Mouse (Mus musculus): Measurements from ENCODE around the gene Raver2.
"Not testable (repeated sequence)": the region's sequence is repeated elsewhere in the genome, so short reads cannot be mapped to it uniquely, and the experiment has no call there.

The Raver2 gene

DNA sequence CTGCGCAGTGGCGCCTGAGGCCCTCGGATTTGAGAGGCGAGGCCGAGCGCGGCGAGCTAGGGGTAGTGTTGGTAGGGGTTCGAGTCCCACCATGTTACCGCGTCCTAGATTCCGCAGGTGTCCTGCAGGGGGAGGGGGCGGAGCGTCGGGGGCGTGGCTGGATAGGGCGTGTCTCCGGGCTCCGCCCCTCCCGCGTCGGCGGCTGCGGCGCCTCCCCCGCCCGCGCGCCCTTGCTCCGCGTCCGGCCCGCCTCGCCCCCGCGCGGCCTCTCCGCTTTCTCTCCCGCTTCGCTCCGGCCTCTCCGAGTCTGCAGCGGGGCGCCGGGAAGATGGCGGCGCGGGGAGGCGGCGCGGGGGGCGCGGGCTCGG lies at the start of gene Raver2:
Gene Raver2 (plus strand): TSS at position 198 of the 368 bp plus-strand sequence.
- DNase-seq (ENCODE audit: extremely low read depth, low read depth): no peak

DNA sequence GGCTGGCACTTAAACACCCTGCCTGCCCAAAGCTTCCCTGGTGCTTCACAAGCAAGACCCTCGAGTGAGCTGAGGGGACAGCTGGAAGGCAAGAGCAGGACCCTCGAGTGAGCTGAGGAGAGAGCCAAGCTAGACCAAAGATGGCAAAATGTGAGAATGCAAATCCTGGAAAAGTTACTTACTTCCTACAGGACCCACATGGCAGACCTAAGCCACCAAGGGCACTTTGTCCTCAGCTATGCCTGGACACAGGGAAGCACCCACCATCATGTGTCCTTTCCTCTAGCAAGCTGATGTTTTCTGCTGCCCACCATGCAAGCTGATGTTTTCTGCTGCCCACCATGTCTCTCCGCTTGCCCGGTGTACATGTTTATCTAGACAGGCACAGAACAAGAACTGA lies 48.2 kb upstream of the Raver2 start, which contains the start of gene Gm10577:
Gene Gm10577 (minus strand): TSS at position 101 of the 400 bp plus-strand sequence.
- no peak for DNase-seq (ENCODE audit: extremely low read depth, low read depth)

DNA sequence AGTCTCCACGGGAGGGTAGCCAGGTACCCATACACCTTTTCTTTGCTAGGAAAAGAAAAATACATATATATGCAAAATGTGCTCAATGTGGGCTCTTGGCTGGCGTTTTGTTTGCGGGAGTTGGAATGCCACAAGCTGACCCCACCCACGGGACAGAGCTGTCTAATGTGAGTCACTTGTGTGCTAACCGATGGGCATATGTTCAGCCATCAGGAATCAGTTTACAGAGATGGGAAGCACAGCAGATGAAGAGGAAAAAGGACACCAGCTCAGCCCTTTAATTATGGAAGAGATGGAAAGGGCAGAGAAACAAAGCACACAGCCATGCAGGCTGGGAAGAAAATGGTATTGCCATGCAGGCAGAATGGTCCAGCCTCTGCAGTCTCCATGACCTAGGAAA lies 42.2 kb upstream of the Raver2 start:
- DNase-seq (ENCODE audit: extremely low read depth, low read depth): no peak

DNA sequence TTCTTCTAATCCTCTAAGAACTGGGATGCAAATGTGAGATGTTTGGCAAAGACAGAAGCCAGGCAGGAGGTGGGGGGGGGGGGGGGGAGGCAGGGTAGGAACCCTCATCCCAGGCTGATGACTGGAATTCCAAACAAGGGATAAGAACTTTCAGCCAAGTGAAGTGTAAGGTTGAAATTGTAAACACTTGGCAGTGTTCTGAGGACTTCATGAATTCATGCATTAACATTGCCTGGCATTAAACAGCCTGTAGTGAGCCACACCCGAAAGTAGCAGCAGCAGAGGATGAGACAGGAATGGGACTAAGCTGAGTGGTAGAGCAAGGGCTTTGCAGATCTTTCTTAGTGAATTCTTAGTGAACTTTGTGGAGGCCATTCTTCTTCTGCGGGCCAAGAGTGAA lies 41.8 kb upstream of the Raver2 start:
- DNase-seq (ENCODE audit: extremely low read depth, low read depth): no peak

DNA sequence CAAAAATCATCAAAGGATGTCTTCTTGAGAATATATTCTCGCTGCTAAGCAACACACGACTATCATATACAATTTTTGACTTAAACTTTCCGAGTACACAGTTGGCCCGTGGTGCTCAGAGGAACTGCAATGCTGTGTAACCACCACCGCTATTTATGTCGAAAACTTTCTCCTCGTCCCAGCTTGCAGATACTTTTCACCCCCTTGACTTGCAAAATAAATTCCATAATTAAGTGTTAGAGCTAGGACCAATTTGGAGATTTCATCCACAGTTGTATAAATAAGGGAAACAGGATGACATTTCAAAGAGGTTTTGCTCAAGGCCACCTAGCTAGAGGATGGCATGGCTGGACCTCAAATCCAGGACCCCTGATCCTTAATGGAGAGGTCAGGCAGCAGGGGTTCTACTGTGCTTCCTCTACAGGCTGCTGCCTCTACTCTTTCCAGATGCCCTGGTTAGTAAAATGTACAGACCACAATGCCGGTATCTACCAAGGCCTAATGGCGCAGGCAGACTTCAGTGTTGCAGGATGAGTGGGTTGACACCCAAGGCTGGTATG lies 40.9 kb upstream of the Raver2 start:
- no peak for DNase-seq (ENCODE audit: extremely low read depth, low read depth)

DNA sequence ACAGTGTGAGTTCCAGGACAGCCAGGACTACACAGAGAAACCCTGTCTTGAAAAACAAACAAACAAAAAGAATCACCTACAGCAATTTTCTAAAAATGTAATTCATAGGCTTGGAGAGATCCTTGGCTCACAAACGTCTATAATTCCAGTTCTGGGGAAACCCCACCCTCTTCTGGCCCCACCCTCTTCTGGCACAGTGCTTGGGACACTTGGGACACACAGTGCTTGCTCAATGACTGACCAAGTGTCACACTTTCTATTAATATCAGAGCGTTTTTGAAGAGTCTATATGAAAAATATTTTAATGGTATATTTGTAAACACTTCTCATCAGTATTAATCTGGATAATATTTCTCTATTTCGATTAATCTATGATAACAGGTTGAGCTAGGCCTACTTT lies 35.7 kb upstream of the Raver2 start:
- no peak for DNase-seq (ENCODE audit: extremely low read depth, low read depth)

DNA sequence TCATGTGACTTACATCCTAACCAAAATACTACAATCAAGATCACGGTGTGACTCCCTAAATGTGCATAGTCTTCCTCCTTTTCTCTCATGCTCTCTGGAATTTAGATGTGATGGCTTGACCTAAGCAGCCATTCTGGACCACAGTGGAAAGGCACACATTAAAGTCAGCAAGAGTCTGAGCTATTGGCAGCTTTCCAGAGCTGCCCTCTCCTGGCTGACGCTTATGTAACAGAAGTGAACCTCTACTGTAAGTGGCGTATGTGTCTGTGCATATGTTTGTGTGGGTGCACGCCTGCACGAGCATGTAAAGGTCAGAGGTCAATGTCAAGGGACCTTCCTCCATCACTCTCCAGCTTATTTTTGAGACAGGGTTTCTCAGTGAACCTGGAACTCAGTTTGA lies 33.7 kb upstream of the Raver2 start:
- no peak for DNase-seq (ENCODE audit: extremely low read depth, low read depth)

DNA sequence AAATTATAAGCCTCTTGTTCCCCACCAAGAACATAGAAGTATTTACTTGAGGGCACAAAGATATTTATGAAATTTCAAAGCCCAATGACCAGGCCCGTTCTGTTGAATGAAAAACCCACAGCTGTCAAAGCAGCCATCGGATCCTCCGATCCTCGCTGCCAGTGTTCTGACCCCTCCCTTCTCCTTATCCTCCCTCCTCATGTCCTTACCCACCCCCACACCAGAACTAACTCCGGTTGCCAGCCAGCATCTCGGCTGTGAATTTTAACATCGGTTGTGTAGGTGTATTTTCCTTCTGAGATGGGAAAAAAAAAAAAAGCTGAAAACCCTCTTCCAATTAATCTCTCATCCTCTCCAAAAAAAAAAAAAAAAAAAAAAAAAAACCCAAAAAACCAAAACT lies 31.6 kb upstream of the Raver2 start:
- DNase-seq (ENCODE audit: extremely low read depth, low read depth): no peak

DNA sequence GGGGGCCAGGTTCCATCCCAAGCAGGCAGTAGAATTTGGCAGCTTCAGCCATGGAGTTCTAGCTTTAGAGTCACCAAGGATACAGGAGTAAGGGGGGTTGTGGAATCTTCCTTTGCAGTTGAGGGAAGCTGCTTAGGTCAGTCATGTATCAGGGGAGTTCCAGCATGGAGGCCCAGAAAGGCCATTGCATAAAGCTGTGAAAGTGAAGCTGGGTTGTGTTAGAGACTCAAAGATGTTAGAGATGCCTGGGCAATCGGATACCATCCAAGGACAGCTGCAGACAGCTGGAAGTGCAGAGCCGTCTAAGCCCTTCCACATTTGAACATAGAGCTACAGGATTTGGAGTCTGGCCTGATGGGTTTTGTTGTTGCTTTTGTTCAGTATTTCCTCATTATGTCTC lies 25.1 kb upstream of the Raver2 start:
- DNase-seq (ENCODE audit: extremely low read depth, low read depth): no peak

DNA sequence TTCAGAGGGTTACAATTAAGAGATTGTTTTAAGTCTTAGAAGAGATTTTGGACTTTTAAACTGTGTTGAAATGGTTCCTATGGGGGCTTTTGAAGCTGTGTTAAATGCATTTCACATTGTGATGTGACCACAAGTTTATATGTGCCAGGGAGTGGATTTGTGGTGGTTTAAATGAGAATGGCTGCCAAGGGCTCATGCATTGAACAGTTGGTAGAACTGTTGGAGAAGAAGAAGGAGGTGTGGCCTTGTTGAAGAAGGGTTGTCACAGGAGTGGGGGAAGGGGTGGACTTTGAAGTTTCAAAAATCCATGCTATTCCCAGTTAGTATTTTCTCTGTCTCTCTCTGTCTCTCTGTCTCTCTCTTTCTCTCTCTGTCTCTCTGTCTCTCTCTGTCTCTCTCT lies 24.6 kb upstream of the Raver2 start:
- no peak for DNase-seq (ENCODE audit: extremely low read depth, low read depth)

DNA sequence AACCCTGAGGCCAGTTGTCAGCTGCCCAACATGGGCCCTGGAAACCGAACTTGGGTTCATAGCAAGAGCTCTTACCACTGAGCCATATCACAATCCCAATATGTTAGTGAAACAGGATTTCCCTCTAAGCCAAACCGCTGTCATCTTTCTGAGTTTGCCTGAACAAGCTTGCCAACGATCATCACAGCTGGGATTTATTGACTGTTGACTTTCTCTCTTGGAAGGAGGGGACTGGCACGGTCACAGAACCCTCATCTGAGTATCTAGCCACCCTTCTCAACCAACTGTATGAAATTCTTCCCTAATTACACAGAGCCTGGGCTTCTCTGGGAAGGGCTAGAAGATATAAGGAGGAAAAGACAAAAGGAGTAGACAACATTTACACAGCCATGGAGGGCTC lies 22.2 kb upstream of the Raver2 start:
- no peak for DNase-seq (ENCODE audit: extremely low read depth, low read depth)

DNA sequence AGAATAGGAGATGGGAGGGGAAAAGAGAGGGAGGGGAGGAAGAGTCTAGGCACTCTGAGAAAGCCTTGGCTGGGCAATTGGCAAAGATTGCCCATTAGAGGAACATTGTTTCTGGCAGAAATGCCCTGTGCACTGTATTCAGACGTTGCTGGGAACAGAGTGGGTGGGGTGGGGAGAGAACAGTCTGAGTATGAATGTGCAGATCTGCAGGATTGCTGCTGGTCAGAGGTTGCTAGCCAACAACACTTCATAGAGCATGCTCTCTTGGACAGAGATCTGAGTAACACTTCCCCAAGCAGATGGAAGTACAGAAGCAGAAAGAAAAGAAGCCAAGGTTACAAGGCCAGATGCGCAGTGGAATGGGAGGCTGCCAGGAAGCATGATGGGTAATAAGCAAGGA lies 6.6 kb upstream of the Raver2 start:
- DNase-seq (ENCODE audit: extremely low read depth, low read depth): no peak

DNA sequence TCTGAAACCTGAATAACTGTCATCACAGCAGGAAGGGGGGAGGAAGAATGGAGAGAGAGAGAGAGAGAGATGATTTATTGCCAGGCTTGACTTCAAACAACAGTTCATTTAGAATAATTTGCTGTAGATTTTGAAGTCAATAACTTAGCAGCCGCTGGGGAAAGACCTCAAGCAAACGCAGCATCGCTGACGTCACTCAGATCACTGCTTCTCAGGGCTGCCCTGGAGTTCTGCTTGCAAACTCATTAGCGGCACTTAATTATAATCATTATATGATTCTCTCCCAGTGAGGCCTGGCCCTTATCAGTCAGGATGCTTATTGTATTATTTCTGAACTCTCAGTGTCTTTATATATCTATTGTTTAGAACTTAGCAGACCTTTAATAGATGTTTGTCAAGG lies 2.4 kb upstream of the Raver2 start:
- no peak for DNase-seq (ENCODE audit: extremely low read depth, low read depth)

DNA sequence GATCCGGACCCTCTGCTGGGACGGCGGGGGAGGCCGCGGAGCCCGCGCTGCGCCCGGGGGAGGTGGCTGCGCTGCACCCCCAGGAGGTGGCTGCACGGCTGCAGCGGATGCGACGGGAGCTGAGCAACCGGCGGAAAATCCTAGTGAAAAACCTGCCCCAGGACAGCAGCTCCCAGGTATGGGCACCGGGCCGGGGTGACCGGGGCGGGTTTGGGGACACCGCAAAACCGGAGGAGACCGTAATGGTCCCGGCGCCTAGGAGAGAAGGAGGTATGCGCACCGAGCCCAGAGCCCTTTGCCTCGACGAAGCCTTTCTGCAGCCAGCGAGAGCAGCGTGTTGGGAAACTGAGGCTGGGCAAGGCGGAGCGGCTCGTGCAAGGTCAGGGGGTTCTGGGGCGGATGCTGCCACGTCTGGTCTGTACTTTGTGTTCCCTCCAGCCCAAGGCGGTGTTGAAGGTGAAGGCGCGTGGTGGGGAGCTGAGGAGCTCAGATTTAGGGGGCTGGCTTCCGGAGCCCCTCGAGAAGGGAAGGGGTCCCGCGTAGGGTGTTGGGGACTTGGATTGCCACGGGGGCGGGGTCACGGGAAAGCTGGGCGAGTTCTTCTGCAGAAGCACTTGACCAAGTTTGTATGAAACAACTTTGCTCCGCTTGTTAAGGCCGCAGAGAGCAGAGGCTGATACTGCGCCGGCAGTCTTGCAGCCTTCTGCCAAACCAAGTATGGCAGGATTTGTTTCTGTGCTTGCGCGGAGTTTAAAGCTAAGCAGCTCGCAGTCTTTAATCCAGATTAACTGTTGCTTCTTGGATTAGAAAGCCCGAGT lies 580 bp downstream of the Raver2 start:
- DNase-seq (ENCODE audit: extremely low read depth, low read depth): no peak

DNA sequence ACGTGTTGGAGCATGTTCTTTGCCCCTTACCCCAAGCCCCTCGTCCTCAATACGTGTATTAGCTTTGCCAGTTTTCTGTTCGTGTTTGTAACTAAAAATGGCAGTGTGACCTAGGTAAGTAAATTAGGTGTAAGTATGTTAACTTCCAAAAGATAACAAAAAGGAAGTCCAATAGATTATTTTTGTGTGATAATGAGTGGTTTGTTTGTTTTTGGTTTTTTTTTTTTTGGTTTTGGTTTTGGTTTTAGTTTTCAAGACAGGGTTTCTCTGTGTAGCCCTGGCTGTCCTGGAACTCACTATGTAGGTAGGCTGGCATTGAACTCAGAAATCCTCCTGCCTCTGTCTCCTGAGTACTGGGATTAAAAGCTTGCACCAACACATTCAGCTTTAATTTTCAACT lies 2.8 kb downstream of the Raver2 start:
- no peak for DNase-seq (ENCODE audit: extremely low read depth, low read depth)

DNA sequence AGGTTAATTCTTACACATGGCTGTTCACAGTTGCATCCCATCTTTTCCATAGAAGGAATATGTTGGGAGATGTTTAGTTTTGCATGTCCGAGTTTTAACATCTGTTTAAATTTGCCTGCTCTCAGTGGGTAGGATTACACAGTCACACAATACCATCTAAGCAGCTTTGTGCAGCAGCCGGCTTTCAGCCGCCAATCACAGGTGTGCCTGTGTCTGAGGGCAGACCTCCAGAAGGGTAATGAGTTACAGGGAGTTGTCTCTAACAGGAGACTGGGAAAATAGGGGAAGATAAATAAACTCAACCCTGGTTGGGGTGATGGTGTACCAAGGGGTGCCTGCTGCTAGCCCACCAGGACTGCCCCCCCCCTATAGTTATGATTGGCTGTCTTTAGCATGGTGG lies 7.6 kb downstream of the Raver2 start:
- DNase-seq (ENCODE audit: extremely low read depth, low read depth): no peak

DNA sequence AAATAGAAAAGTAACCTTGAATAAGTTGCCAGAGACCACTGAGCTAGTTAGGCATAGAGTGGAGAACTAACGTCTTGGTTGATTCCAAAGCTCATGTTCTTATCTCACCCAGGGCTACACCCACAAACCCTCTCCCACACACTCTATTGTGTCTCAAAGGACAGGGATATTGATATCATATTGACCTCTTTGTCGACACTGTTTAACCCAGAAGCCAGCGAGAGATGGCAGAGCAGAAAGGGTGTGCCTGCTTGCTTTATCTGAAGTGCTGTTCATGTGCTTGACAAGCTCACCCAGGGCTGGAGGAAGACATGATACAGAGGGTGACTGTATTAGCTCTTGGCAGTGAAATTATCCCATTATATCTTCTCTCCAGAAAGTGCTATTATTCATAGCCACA lies 11.2 kb downstream of the Raver2 start:
- no peak for DNase-seq (ENCODE audit: extremely low read depth, low read depth)

DNA sequence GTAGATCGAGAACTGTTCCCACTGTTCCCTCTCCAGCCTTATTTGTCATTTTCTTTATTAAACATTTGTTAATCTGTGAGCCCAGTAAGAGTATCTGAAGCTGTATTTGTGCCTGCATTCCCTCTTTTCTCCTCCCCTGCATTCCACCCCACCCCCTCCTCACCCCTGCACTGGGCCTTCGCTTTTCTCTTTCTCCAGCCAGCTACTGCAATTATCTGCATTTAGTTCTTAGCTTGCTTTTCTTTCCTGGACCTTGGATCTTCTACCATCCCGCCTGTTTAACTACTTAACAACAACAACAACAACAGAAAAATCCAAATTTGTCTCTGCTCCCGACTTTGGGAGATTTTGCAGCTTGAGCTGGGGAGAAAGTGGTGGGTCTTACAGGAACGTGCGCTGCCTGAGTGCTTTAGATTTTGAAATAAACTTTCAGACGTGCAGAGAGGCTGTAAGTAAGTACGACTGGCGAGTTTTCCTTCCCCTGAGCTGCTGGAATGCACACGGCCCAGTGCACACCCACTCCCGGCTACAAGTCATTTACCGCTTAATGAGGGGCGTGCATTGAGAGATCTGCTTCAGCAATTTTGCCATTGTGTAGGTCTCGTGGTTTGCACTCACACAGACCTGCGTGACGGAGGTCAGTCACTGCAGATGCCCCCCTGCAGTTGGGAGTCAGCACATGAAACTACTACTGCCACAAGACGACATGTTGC lies 13.5 kb downstream of the Raver2 start:
- DNase-seq (ENCODE audit: extremely low read depth, low read depth): no peak

DNA sequence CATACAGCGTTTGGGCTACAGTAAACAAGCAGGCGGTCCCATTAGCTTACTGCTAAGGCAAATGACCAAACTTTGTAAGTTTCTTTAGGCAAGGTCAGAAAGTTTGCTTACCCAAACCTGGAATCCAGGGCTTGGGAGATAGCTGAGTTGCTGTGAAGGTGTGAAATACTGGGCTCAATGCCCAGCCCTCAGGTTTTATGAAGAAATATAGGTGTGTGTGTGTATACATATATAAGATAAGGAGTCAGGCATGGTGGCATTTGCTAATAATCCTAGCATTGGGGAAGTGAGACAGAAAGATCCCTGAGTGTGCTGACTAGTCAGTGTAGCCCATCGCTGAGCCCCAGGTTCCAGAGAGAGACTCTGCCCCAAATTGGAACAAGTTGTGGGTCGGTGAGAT lies 16.1 kb downstream of the Raver2 start:
- DNase-seq (ENCODE audit: extremely low read depth, low read depth): no peak

DNA sequence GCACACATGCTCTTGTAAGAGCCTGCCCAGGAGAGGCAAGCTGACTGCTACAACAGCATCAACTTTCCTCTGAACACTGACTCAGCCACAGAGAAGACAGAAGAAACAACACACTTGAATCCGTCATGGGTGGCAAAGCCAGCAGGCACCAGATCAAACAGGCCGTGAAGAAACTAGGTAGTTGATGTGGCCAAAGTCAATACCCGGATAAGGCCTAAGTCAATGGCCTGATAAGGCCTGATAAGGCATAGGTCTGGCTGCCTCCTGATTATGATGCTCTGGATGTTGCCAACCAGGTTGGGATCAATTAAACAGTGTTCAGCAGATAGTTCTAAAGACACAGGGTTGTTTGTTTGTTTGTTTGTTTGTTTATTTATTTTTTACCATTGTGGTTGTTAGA lies 17.3 kb downstream of the Raver2 start:
- no peak for DNase-seq (ENCODE audit: extremely low read depth, low read depth)

DNA sequence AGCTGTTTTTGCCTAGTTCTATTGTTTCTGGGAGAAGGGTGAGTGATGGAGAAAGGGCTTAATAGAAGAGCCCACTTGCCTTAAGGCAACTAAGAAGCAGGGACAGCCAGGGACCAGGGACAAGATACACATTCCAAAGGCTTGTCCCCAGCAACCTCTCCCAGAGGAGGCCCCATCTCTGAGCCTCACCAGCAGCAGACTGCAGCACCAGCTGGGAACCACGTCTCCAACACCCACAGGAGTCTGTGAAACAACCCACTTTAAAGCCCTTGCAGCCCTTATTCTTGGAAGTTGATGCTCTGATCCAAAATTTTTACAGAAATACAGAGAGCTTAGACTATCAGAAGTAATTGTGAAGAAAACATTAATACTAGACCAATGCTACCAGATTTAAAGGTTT lies 18.9 kb downstream of the Raver2 start:
- DNase-seq (ENCODE audit: extremely low read depth, low read depth): no peak

DNA sequence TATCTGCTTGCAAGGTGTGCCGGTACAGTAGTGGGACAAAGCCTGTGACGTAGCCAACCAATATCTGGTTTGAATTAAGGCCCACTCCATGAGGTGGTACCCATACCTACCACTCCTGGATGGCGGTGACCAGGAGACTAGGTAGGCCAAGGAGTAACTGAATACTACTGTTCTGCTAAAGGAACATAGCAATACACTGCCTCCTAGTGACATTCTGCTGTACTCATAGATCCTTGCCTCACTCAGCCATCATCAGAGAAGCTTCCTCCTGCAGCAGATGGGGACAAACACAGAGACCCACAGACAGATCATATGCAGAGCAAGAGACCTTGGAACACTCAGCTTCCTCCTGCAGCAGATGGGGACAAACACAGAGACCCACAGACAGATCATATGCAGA lies 21.8 kb downstream of the Raver2 start:
- not testable (repeated sequence) for DNase-seq (ENCODE audit: extremely low read depth, low read depth)

DNA sequence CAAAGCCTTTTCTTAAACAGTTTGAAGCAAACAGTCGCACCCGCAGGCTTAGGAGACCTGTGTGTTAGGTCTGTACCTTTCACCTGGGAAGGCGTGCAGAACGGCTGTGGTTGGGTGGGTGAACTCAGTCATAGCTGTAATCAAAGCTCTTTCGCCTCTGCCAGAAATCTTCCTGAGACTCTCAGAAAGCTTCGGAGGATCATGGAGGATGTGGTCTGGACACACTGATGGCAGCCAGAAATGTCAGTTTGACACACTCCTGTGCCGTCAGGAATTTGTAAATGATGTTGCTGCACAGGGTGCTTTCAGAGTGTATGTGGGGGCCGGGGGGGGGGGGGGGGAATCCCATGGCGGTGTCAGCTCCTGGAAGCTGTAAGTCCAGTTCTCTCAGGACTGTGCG lies 24.5 kb downstream of the Raver2 start:
- no peak for DNase-seq (ENCODE audit: extremely low read depth, low read depth)
